ENCODE assay signal across 17 mouse cellular contexts in genomic region chr5:119953811-119954566, GRCm38 (mm10).
"Had no signal": no experiment of that assay in that cellular context is flagged by ENCODE, and none has a peak within 500 bp of the region (broad histone marks: within the 10 kb centered on the region; RNA-seq: fewer than 3 reads in every experiment).

No protein-coding gene starts in this region.

- H3K27me3 ChIP-seq: midbrain, embryonic 15.5 days had no signal

- DNase-seq: kidney, adult 8-10 months; kidney, postnatal 36 days; layer of hippocampus, adult 9-11 months; layer of hippocampus, postnatal 36 days; lung, adult 2 months; lung, postnatal 10 days; right cerebral cortex, postnatal 14 days; thymus, adult 2 months; thymus, postnatal 25 days had no signal

- H3K4me1 ChIP-seq: liver, embryonic 15.5 days; megakaryocyte, embryonic 14.5 days had no signal

- H3K4me2 ChIP-seq: liver, embryonic 11.5 days; liver, embryonic 15.5 days; midbrain, embryonic 11.5 days; midbrain, embryonic 15.5 days; neural tube, embryonic 12.5 days had no signal

- H3K4me3 ChIP-seq: liver, embryonic 15.5 days; midbrain, embryonic 15.5 days; neural tube, embryonic 12.5 days had no signal

- ATAC-seq: intestine, embryonic 16.5 days; midbrain, embryonic 15.5 days had no signal

- H3K27ac ChIP-seq: liver, embryonic 15.5 days; macrophage; midbrain, embryonic 15.5 days; neural tube, embryonic 12.5 days had no signal

- H3K9me3 ChIP-seq: liver, embryonic 15.5 days; midbrain, embryonic 15.5 days; neural tube, embryonic 12.5 days had no signal

- H3K36me3 ChIP-seq: liver, embryonic 15.5 days; midbrain, embryonic 15.5 days; neural tube, embryonic 12.5 days had no signal

- H3K9ac ChIP-seq: liver, embryonic 15.5 days; midbrain, embryonic 15.5 days; neural tube, embryonic 12.5 days had no signal
